ENCODE assay signal across 8 mouse cellular contexts in the genomic region with DNA sequence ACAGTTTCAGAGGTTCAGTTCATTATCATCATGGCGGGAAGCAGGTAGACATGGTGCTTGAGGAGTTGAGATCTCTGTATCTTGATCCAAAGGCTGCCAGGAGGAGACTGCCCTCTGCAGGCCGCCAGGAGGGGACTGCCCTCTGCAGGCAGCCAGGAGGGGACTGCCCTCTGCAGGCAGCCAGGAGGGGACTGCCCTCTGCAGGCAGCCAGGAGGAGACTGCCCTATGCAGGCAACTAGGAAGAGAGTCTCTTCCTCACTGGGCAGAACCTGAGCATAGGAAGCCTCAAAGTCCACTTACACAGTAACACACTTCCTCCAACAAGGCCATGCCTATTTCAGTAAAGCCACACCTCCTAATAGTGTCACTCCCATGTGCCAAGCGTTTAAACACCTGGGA.
DNase-seq lines count a peak whose midpoint lies in the region; ATAC-seq lines count a peak whose summit lies in the region.

No protein-coding gene starts in this region.

- no peak overlapping the region for H3K27ac ChIP-seq in kidney, embryonic 16.5 days (ENCODE audit: low read length)
- no peak overlapping the region for H3K27ac ChIP-seq in forebrain, embryonic 13.5 days
- no peak overlapping the region for H3K27ac ChIP-seq in forebrain, embryonic 16.5 days (ENCODE audit: low read length)

- H3K27me3 ChIP-seq in kidney, embryonic 16.5 days (ENCODE audit: insufficient read depth, low read length) = no peaks in the 10 kb centered on the region
- peaks cover 83% of the 10 kb centered on the region for H3K27me3 ChIP-seq in forebrain, embryonic 13.5 days
- peaks cover 14% of the 10 kb centered on the region for H3K27me3 ChIP-seq in forebrain, embryonic 16.5 days (replicated peaks; ENCODE audit: control insufficient read depth, insufficient read depth, low read length)

- no peaks in the 10 kb centered on the region for H3K36me3 ChIP-seq in kidney, embryonic 16.5 days (ENCODE audit: insufficient read depth, low read length)
- no peaks in the 10 kb centered on the region for H3K36me3 ChIP-seq in forebrain, embryonic 13.5 days (ENCODE audit: poor library complexity, severe bottlenecking)
- no peaks in the 10 kb centered on the region for H3K36me3 ChIP-seq in forebrain, embryonic 16.5 days (ENCODE audit: control insufficient read depth, insufficient read depth)

- ATAC-seq in kidney, embryonic 16.5 days (ENCODE audit: low FRiP score, low TSS enrichment) = no peak
- ATAC-seq in forebrain, embryonic 13.5 days = no peak
- ATAC-seq in forebrain, embryonic 16.5 days = no peak

- peak; percentile 4 to 22 for DNase-seq in kidney, adult 8-10 months
- peak; percentile 35 for DNase-seq in MN1 (ENCODE audit: low spot score)
- peak; percentile 26 to 33 for DNase-seq in cerebellum, postnatal 14 days
- peak; percentile 32 to 45 for DNase-seq in lung, postnatal 4 days
- no peak for DNase-seq in left cerebral cortex, adult 8-10 months (ENCODE audit: low spot score in 2 of 2)

- no peaks in the 10 kb centered on the region for H3K9me3 ChIP-seq in kidney, embryonic 16.5 days (ENCODE audit: low read length)
- H3K9me3 ChIP-seq in forebrain, embryonic 13.5 days (replicated peaks) = no peaks in the 10 kb centered on the region
- no peaks in the 10 kb centered on the region for H3K9me3 ChIP-seq in forebrain, embryonic 16.5 days (ENCODE audit: control insufficient read depth, low read length)

- H3K4me3 ChIP-seq in kidney, embryonic 16.5 days (ENCODE audit: low read length) = no peak overlapping the region
- no peak overlapping the region for H3K4me3 ChIP-seq in forebrain, embryonic 13.5 days
- no peak overlapping the region for H3K4me3 ChIP-seq in forebrain, embryonic 16.5 days (replicated peaks; ENCODE audit: low read length)

- no peaks in the 10 kb centered on the region for H3K4me1 ChIP-seq in kidney, embryonic 16.5 days (ENCODE audit: insufficient read depth, low read length)
- peaks cover 8% of the 10 kb centered on the region for H3K4me1 ChIP-seq in forebrain, embryonic 13.5 days
- no peaks in the 10 kb centered on the region for H3K4me1 ChIP-seq in forebrain, embryonic 16.5 days (replicated peaks; ENCODE audit: control insufficient read depth, insufficient read depth, low read length)

- 62% methylated on average over 3 of the region's 3 CpGs for WGBS in kidney, embryonic 16.5 days
- 46% methylated on average over 3 of the region's 3 CpGs for WGBS in forebrain, embryonic 13.5 days
- 48% methylated on average over 3 of the region's 3 CpGs for WGBS in forebrain, embryonic 16.5 days

- no peak overlapping the region for H3K4me2 ChIP-seq in kidney, embryonic 16.5 days (replicated peaks; ENCODE audit: low read depth, low read length)
- H3K4me2 ChIP-seq in forebrain, embryonic 13.5 days = no peak overlapping the region
- no peak overlapping the region for H3K4me2 ChIP-seq in forebrain, embryonic 16.5 days (ENCODE audit: low read length)

- H3K9ac ChIP-seq in kidney, embryonic 16.5 days (replicated peaks; ENCODE audit: low read length) = no peak overlapping the region
- H3K9ac ChIP-seq in forebrain, embryonic 13.5 days = no peak overlapping the region
- H3K9ac ChIP-seq in forebrain, embryonic 16.5 days (replicated peaks; ENCODE audit: low read depth, low read length) = no peak overlapping the region

Comparison
In these comparisons a context has a peak if more than half of its experiments do, and no peak if none do; other contexts are left out.
1. DNase-seq: peak in kidney, adult 8-10 months (2 of 2), MN1 (single experiment), cerebellum, postnatal 14 days (2 of 2) and lung, postnatal 4 days (2 of 2); none in left cerebral cortex, adult 8-10 months (0 of 2).